In the genomic region with DNA sequence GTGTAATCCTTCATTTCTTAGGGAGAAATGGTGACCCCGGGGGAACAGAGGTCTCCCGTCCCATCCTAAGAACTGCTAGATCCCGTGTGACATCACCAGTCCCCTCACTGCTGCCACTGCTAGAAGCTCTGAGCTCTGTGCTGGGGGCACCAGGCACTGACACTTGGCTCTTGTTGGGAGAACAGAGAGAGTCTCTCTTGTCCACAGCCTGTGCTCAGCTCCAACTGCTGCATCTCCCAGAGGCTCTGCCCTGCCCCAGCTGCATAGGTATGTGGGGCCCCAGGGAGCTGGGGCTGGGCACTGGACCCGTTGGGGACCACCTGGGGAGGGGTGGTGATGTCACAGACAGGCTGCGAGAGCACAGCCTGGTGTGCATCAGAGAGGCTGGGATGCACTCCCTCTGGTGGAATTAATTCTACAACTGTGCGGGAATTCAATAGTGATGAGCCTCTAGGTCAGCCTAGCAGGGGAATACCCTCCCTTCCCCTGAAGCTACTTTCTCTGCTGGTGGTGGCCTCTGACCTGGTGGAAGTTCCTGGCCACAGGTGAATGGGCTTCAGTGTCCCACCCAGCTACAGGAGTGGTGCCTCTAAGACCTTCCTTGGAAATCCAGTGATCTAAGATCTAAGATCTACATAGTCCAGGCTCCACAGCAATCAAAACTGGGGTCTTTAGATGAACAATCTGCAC, we compare ENCODE assay signal across 15 mouse cellular contexts. TPM values are rescaled to one million over a fixed set of nuclear protein-coding genes. Genes with fewer than 3 reads are reported as not detected.
DNase-seq lines count a peak whose midpoint lies in the region; ATAC-seq lines count a peak whose summit lies in the region.
"Had no signal": no experiment of that assay in that cellular context is flagged by ENCODE, and none has a peak within 500 bp of the region (broad histone marks: within the 10 kb centered on the region; RNA-seq: fewer than 3 reads in every experiment).

No protein-coding gene starts in this region.

- ATAC-seq in frontal cortex, adult (ENCODE audit: low TSS enrichment): peak; percentile 65
- ATAC-seq: inflammation-experienced regulatory T-cells, adult 6 months had no signal

- no peak for DNase-seq in frontal cortex, postnatal 25 days (ENCODE audit: low spot score in 2 of 2)
- DNase-seq in layer of hippocampus, adult 11-12 months (ENCODE audit: low spot score): peak; percentile 40
- DNase-seq in layer of hippocampus, adult 8-10 months (ENCODE audit: low spot score in 2 of 2): no peak
- peak; percentile 12 for DNase-seq in retina, postnatal 1 day
- DNase-seq in retina, embryonic 14.5 days (ENCODE audit: low spot score): no peak
- DNase-seq in urinary bladder, postnatal 14 days (ENCODE audit: low spot score): no peak
- no peak for DNase-seq in yolk sac, embryonic 10.5 days (ENCODE audit: low spot score)
- DNase-seq: adrenal gland, postnatal 36 days; cerebellum, postnatal 25 days; left cerebral cortex, postnatal 4 days; lung, postnatal 10 days; thymus, postnatal 4 days had no signal

RNA-seq across cellular contexts. Expression of gene Sgk2, which starts 4.4 kb away (rescaled TPM):
- 1 to 10 TPM in 2 of 4 experiments, under 1 TPM in 2; 0.77 to 1.9 (median 1.3) TPM for total RNA-seq in layer of hippocampus, adult 8-10 months (2022)
- total RNA-seq: hematopoietic stem cell, adult 5-6 weeks; left cerebral cortex, postnatal 4 days had no signal

RNA-seq across cellular contexts. Expression of gene Ift52, which starts 25.6 kb away (rescaled TPM):
- 10 to 100 TPM; 32.5 to 38.2 (median 35.5) TPM for total RNA-seq in layer of hippocampus, adult 8-10 months (2022)

RNA-seq across cellular contexts. Expression of gene L3mbtl1, which starts 48.3 kb away (rescaled TPM):
- 10 to 100 TPM; 10.9 to 18.5 (median 12.1) TPM for total RNA-seq in layer of hippocampus, adult 8-10 months (2022)
- total RNA-seq: adrenal gland, postnatal 36 days; hematopoietic stem cell, adult 5-6 weeks had no signal

Comparison
In these comparisons a context has a peak if more than half of its experiments do, and no peak if none do; other contexts are left out.
1. DNase-seq: peak in layer of hippocampus, adult 11-12 months (single experiment) and retina, postnatal 1 day (single experiment); none in frontal cortex, postnatal 25 days (0 of 2), layer of hippocampus, adult 8-10 months (0 of 2), retina, embryonic 14.5 days (single experiment), urinary bladder, postnatal 14 days (single experiment) and yolk sac, embryonic 10.5 days (single experiment).